Mouse (Mus musculus) layer of hippocampus, adult 18-20 months (tissue): ENCODE measurements around the gene Hydin. TPM values are rescaled to one million over a fixed set of nuclear protein-coding genes. Genes with fewer than 3 reads are reported as not detected.
A peak's percentile ranks its signal among the peaks of the same experiment; 100 is the strongest.

Source experiments
- DNase-seq, 2 experiments: peaks; one replicate each; pipeline ENCODE4 v3.0.0; 2022; ENCODE audit warnings: low spot score in 2 of 2
- total RNA-seq, 2 experiments: library from RNA; stranded (reverse); gene quantifications; 2 replicates each; pipeline ENCODE4 v1.2.3; 2021

Gene Hydin
- total RNA-seq, 2 experiments from 2014 or later: 0.41 to 0.64 TPM

- no peak for DNase-seq
These were observed 173.8 kb downstream of the Hydin start for GRCm38 (mm10) chr8:110440528-110440927.

- DNase-seq: no peak
These were observed 177.5 kb downstream of the Hydin start for GRCm38 (mm10) chr8:110444276-110444675.

- no peak for DNase-seq
These were observed 183.7 kb downstream of the Hydin start for GRCm38 (mm10) chr8:110450463-110450862.

GRCm38 (mm10) chr8:110454466-110454865 is 187.7 kb downstream of the Hydin start:
- no peak for DNase-seq

- no peak for DNase-seq
These were observed 190.6 kb downstream of the Hydin start for GRCm38 (mm10) chr8:110457424-110457823.

- no peak for DNase-seq
These were observed 195.9 kb downstream of the Hydin start for GRCm38 (mm10) chr8:110462627-110463208.

- no peak for DNase-seq
These were observed 197.1 kb downstream of the Hydin start for GRCm38 (mm10) chr8:110463773-110464460.

- no peak for DNase-seq
These were observed 198.8 kb downstream of the Hydin start for GRCm38 (mm10) chr8:110465606-110466005.

GRCm38 (mm10) chr8:110477256-110477655 is 210.5 kb downstream of the Hydin start:
- DNase-seq: no peak

- peak in 1 of 2 experiments; percentile 71 for DNase-seq
These were observed 211.8 kb downstream of the Hydin start for GRCm38 (mm10) chr8:110478576-110478975.

GRCm38 (mm10) chr8:110479401-110479800 is 212.6 kb downstream of the Hydin start:
- DNase-seq: no peak

GRCm38 (mm10) chr8:110482275-110482674 is 215.5 kb downstream of the Hydin start:
- no peak for DNase-seq

- no peak for DNase-seq
These were observed 218.5 kb downstream of the Hydin start for GRCm38 (mm10) chr8:110485234-110485633.

GRCm38 (mm10) chr8:110486020-110486419 is 219.2 kb downstream of the Hydin start:
- no peak for DNase-seq

GRCm38 (mm10) chr8:110487644-110488043 is 220.9 kb downstream of the Hydin start:
- DNase-seq: no peak

GRCm38 (mm10) chr8:110489344-110489743 is 222.6 kb downstream of the Hydin start:
- DNase-seq: no peak

GRCm38 (mm10) chr8:110491118-110491517 is 224.3 kb downstream of the Hydin start:
- DNase-seq: no peak

- no peak for DNase-seq
These were observed 229.5 kb downstream of the Hydin start for GRCm38 (mm10) chr8:110496286-110496685.

GRCm38 (mm10) chr8:110500253-110500652 is 233.5 kb downstream of the Hydin start:
- no peak for DNase-seq

- DNase-seq: no peak
These were observed 233.9 kb downstream of the Hydin start for GRCm38 (mm10) chr8:110500661-110501060.

- no peak for DNase-seq
These were observed 234.6 kb downstream of the Hydin start for GRCm38 (mm10) chr8:110501330-110501729.

- DNase-seq: no peak
These were observed 236.1 kb downstream of the Hydin start for GRCm38 (mm10) chr8:110502880-110503279.

GRCm38 (mm10) chr8:110508766-110509165 is 242.0 kb downstream of the Hydin start:
- DNase-seq: no peak
